Mouse (Mus musculus): ENCODE results near the gene Rprd1b.
A peak's percentile ranks its signal among the peaks of the same experiment; 100 is the strongest.

Rprd1b gene

DNA sequence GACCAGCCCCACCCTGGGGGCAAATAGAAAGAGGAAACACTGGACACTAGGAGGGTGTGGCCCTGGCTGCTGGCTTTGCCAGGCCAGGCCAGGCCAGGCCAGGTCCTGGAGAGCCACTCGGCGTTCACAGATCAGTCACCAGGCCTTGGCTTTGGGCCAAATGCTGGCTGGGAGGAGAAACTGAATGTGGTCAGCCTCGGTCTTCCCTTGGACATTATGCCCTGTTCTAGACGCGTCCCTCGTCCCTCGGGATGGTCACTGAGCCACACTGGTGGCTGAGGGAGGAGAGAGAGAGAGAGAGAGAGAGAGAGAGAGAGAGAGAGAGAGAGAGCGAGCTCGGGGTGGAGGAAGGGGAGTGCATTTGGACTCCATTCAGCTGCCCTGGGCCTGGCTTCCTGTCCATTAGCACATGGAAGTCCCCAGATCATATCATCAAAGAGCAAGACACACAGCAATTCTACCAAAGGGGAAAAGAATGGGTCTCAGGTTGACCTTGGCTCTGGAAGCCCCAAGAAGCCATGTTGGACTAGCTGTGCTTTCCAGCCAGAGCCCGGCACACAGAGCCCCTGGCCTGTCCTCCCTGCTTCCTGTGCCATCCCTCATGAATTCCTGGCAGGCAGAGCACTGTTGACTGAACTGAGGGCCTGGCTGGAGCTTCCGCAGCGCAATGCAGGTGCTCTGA lies 93.5 kb downstream of the Rprd1b start:
- DNase-seq (ENCODE audit: extremely low read depth, low read depth): no peak

DNA sequence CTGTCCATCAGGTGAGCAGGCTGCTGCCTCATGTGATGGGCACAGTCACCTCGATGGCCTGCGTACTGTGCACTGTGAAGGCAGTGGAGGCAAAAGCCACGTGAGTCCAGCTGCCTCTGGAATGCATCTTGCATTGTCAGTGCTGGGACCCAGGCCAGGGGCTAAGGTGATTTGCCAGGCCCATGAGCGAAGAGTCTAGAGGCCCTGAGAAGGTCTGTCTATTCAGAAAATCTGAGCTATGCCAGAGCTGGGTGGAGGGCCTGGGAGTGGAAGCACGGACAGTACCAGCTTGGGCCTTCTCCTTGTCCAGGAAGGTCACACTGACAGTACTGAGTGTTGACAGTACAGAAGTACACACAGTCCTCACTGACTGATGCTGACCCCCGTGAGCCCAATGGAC lies 94.5 kb downstream of the Rprd1b start:
- no peak for DNase-seq (ENCODE audit: extremely low read depth, low read depth)

DNA sequence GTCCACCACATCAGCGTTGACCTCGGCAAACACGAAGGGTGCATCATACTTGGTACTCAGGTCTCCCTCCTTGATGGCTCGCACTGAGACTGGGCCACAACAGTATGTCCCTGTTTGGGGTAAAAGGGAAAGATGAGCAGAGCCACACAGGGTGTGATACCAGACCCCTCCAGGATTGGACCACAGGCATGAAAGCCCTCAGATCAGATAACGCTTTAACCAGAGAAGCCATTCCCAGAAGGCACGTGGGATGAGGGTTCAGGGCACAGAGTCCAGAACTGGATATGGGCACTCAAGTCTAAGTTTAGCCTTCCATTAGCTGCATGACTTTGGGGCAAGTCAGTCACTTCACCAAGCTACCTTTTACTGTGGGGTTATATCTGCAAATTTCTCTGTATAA lies 98.9 kb downstream of the Rprd1b start:
- DNase-seq (ENCODE audit: extremely low read depth, low read depth): no peak

DNA sequence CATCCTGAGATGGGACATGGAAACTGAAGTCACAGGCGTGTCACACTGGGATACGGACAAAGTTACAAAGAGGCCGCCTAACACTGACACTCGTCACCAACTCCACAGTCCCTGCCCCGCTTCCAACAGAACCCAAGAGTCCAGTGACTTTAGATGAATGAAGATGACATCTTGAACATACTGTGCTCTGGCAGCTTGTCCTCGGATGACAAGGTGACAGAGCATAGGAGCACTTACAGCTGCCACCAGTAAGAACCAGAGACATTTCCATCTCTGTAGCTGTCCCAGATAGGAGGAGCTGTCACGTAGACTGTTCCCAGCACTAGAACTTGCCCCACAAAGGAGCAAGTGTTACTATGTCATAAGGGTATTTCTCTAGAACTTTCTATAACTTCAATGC lies 99.6 kb downstream of the Rprd1b start:
- DNase-seq (ENCODE audit: extremely low read depth, low read depth): no peak

- no peak for DNase-seq (ENCODE audit: extremely low read depth, low read depth)
These were observed 100.3 kb downstream of the Rprd1b start for GRCm38 (mm10) chr2:158128461-158129130.

DNA sequence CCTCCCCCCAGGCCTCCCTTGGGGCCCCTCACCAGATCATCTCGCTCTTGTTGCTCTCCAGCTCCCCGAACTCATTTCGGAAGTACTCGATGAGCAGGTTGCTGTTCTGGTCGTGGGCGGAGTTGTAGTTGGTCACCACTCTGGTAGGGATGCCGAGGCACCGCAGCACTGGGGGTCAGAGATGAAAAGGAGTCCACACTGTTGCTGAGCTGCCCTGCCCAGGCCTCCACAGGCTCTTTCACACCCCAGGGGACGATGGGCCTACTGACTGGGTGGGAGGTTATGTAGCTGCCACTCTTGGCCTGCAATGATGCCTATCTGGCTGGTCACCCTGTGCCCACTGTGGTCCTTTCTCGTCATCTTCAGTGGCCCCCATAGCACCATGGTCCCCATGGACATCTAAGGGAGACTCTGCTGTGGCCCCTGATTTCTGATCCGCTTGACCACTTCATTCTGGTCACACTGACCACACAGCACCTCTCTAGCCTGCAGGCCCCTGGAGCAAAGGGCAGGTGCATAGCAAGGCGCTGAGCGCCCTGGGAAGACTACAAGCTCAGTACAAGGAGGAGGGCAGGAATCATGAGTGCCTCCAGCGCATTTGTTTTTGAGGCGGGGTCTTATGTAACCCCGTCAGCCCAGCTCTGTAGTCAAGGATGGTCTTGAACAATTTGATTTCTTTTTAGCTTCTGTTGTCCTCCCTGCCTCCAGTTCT lies 101.2 kb downstream of the Rprd1b start:
- no peak for DNase-seq (ENCODE audit: extremely low read depth, low read depth)

- no peak for DNase-seq (ENCODE audit: extremely low read depth, low read depth)
These were observed 102.2 kb downstream of the Rprd1b start for GRCm38 (mm10) chr2:158130391-158130986.

DNA sequence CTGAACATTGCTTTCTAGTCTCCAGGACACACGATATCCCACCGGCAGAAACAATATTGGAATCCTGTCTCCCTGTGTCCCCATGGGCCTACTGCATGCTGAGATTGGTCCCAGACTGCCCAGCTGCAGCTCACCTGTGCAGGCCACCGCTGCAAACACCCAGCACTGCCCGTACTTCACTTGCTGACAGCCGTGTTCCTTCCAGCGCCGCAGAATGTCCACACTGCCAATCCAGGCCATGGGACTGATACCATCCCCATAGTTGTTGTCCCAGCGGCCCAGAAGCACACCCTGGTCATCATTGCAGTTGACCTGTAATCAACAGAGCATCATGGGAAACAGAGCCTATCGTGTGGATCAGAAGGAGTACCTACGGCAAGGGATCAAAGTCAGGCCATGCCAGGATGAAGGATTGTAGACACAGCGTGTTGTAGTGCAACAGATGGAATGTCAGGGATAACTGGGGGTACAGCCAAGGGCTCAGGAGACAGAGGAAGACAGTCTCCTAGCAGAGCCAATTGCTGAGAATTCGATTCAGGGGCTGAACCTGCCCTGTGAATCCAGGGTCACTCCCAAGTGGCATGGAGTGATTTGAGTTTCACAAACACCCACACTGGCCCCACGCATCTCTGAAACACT lies 103.0 kb downstream of the Rprd1b start:
- DNase-seq (ENCODE audit: extremely low read depth, low read depth): no peak

DNA sequence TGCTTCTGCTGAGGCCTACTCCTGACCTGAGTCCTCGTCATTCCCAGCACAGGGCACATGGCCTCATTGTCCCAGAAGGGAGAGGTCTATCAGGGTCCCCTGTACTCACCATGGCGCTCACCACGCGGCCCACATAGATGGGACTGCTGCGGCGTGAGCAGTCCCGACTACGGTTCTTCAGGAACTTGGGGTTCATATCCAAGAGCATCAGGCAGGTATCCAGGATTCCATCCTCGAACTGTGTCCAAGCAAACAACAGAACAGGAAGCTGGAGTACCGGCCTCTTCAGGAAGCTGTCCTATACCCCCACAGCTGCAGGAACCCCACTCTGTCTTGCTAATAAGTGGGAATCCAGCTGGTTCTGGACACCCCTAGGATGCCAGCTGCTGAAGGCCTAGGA lies 104.0 kb downstream of the Rprd1b start:
- DNase-seq (ENCODE audit: extremely low read depth, low read depth): no peak

DNA sequence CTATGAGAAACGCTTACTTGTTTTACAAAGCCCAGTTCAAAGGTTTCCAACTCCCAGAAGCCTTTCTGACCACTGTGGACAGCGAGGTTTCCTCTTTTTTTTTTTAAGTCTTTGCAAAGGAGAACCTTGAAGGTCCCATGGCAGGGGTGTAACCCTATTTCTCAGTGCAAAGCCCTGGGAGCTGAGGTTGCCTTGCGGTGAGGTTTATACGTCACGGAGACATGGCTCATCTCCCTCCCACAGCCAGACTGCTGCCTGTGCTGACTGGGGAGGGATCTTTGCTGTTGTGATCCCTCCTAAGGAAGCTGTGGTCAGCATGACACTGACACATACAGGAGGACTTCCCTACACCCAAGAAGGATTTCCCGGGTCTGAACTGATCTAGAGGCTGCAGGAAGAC lies 104.8 kb downstream of the Rprd1b start:
- DNase-seq (ENCODE audit: extremely low read depth, low read depth): no peak

GRCm38 (mm10) chr2:158136205-158136604 lies 107.9 kb downstream of the Rprd1b start:
- DNase-seq (ENCODE audit: extremely low read depth, low read depth): no peak

GRCm38 (mm10) chr2:158137771-158138170 lies 109.5 kb downstream of the Rprd1b start:
- DNase-seq (ENCODE audit: extremely low read depth, low read depth): no peak

- DNase-seq (ENCODE audit: extremely low read depth, low read depth): no peak
These were observed 110.5 kb downstream of the Rprd1b start for GRCm38 (mm10) chr2:158138778-158139177.

DNA sequence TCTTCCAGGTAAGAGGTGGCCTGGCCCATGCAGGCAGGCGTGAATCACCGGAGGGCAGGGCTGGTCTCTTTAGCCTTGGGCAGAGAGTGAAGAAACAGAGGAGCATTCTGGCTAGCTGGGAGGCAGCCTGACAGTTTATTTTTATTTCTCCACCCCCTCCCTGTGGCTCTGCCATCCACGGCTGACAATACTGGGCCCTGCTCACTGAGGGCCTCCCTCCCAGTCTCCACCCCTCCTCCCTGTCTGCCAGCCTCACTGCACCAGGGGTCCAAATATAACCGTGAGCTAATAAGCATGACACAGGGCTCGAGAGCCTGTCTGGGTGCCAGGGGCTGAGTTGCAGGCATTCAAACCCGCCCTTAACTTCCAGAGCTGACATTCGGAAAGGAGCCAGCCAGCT lies 111.3 kb downstream of the Rprd1b start:
- no peak for DNase-seq (ENCODE audit: extremely low read depth, low read depth)

GRCm38 (mm10) chr2:158140664-158141063 lies 112.4 kb downstream of the Rprd1b start:
- no peak for DNase-seq (ENCODE audit: extremely low read depth, low read depth)

DNA sequence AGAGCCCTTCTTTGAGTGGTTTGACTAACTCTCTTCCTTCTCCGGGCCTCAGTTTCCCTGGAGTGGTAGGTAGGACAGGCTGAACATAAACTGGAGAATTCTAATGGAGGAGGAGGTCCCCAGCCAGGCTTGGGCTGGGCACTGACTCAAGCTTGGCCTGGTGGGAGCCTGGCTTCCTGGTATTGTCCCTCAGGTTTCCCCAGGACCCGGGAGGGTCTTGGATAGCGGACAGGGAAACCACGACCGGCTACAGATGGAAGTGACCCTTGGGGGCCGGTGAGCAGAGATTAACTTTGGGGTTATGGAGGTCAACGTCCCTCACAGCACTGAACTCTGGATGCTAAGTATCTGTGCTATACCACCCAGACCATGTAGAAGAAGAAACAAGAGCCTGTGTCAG lies 113.0 kb downstream of the Rprd1b start:
- no peak for DNase-seq (ENCODE audit: extremely low read depth, low read depth)

DNA sequence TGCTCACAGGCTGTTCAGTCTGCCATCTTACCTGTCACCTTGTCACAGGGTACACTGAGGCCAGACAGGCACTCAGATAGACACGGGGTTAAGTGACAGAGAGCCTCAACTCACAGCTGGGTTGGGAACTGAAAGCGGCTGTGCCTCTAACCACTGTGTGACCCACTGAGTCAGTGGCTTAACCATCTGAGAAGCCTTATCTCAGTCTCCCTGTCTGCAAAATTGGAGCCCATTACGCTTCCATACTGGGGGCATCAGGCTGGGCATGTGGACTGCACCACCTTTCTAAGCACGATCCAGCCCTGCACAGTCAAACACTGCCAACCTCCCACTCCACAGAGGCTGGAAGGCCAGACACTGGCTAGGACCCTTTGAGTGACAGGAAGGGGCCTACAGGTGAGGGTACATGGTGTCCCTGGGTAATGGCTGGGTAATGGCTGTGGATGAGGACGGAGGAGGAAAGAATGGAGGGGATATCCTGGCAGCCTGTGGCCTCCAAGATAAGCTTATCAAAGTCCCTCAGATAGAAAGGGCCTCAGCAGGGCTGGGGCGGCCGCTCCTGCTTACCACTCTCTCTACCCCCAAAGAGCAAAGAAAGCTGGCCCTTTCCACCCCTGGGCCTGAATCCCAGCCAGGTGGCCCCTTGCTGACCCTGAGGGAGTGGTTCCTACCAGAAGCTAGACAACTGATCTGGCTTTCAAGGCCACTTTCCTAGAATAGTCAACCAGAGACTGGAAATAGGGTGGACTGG lies 113.6 kb downstream of the Rprd1b start:
- DNase-seq (ENCODE audit: extremely low read depth, low read depth): peak; percentile 57

DNA sequence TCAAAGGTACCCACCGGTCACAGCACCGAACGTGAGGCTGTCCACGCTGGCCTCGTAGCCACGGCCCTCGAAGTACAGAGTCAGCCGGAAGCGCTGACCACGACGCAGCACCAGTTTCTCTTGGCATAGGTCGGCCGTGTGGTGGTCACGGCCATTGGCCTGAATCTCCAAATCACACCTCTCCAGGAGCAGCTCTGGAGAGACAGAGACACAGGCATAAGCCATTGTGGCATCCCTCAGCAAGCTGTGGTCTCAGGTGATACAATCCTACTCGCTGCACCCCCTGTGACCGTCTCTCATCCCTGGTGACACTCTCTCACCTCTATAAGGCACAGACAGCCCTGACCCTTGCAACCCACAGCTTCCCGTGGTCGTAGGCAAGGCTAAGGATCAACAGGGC lies 114.7 kb downstream of the Rprd1b start:
- no peak for DNase-seq (ENCODE audit: extremely low read depth, low read depth)

DNA sequence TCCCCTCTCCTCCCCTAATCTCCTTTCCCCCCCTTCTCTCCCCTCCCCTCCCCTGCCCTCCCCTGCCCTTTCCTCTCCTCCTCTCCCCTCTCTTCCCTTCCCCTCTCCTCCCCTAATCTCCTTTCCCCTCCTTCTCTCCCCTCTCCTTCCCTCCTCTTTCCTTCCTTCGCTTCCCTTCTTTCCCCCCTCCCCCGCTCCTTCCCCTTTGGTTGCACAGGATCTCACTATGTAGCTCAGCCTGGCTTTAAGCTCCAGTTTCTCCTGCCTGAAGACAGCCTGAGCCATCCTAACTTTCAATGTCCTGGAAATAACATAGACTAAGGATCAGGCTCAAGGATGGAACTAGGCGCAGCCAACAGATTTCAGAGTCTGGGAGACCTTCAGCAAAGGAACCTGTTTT lies 115.5 kb downstream of the Rprd1b start:
- DNase-seq (ENCODE audit: extremely low read depth, low read depth): no peak

DNA sequence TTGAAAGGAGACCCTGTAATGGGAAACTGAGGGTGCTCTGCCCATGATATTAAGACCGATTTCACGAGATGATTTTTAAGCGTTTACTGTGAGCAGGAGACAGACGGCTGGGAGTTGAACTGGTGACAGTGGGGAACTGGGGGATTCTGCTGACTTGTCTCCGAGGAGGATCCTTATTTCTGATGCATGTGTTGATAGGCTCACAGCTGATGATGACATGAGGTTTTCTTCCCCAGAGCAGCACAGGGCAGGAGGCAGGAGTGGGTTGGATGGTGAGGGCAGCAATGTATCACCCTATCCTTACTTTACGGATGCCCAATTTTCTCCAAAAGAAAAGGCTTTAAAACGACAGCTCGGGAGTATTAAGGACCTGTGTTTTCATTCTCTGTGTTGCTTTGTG lies 116.0 kb downstream of the Rprd1b start:
- DNase-seq (ENCODE audit: extremely low read depth, low read depth): no peak

Measured in MEL-GATA-1-ER (cell line).